Mouse (Mus musculus) forebrain, embryonic 16.5 days (tissue): Measurements from ENCODE around the gene Glp1r. TPM values are rescaled to one million over a fixed set of nuclear protein-coding genes. Genes with fewer than 3 reads are reported as not detected.
A peak's percentile ranks its signal among the peaks of the same experiment; 100 is the strongest.

ENCODE experiments used
- ATAC-seq: fragments of 200-750 bp; cut with Nextera tagmentation; 2 replicates; pipeline ENCODE4 v1.8.0; 2017; ENCODE audit warnings: mild to moderate bottlenecking, moderate library complexity
- H3K27ac ChIP-seq: fragments of 300-500 bp; sonication (generic); 2 replicates; pipeline ENCODE4 v1.5.1; 2014; ENCODE audit warnings: low read length, control low read depth
- H3K27me3 ChIP-seq: fragments of 300-500 bp; sonication (generic); replicated peaks from 2 replicates; pipeline ENCODE4 v1.6.1; 2014; ENCODE audit warnings: low read length; ENCODE audit not compliant: control insufficient read depth, insufficient read depth
- H3K36me3 ChIP-seq: fragments of 300-500 bp; sonication (generic); 2 replicates; pipeline ENCODE4 v1.6.1; 2014; ENCODE audit not compliant: control insufficient read depth, insufficient read depth
- H3K4me1 ChIP-seq: fragments of 300-500 bp; sonication (generic); replicated peaks from 2 replicates; pipeline ENCODE4 v1.6.1; 2014; ENCODE audit warnings: low read length; ENCODE audit not compliant: control insufficient read depth, insufficient read depth
- H3K4me2 ChIP-seq: fragments of 300-500 bp; sonication (generic); 2 replicates; pipeline ENCODE4 v1.6.1; 2014; ENCODE audit warnings: mild to moderate bottlenecking, low read length, control low read depth
- H3K4me3 ChIP-seq: fragments of 300-500 bp; sonication (generic); replicated peaks from 2 replicates; pipeline ENCODE4 v1.5.1; 2014; ENCODE audit warnings: mild to moderate bottlenecking, low read length, control low read depth
- H3K9ac ChIP-seq: fragments of 300-500 bp; sonication (generic); replicated peaks from 2 replicates; pipeline ENCODE4 v1.6.1; 2014; ENCODE audit warnings: low read depth, low read length, control low read depth
- H3K9me3 ChIP-seq: fragments of 300-500 bp; sonication (generic); 2 replicates; pipeline ENCODE4 v1.6.1; 2016; ENCODE audit warnings: low read length; ENCODE audit not compliant: control insufficient read depth
- WGBS: fragments of 180-500 bp; shearing (Covaris S2); extraction: QIAGEN DNeasy Blood & Tissue Kit; methylation state at CpG from one replicate; pipeline ENCODE4 v1.1.7; 2014; 5-methylcytosine and 5-hydroxymethylcytosine counted together
- microRNA-seq: library from miRNA; unstranded; fragments of <30 nt; microRNA quantifications from one replicate; pipeline ENCODE4, GENCODE M21; 2017
- polyA plus RNA-seq: library from polyadenylated mRNA; unstranded; fragments of >200 nt; fragmentation: Nextera tagmentation; extraction: Ambion mirVana; gene quantifications from 2 replicates; pipeline ENCODE4 v1.2.1, GENCODE M21; 2015

The Glp1r gene
- polyA plus RNA-seq, 1 experiment from 2014 or later, result 0.23 TPM

- WGBS, result 82% methylated on average over 6 of the region's 6 CpGs
- Histone ChIP-seq H3K4me2 (no peak overlapping the region), H3K27ac (no peak overlapping the region), H3K36me3 (no peaks in the 10 kb centered on the region), H3K27me3 (no peaks in the 10 kb centered on the region), H3K4me1 (peaks cover 8% of the 10 kb centered on the region; the same call in 1 of the 2 replicates), H3K9ac (no peak overlapping the region), H3K4me3 (no peak overlapping the region), H3K9me3 (no peaks in the 10 kb centered on the region)
- no peak for ATAC-seq
Measured at GRCm38 (mm10) chr17:30973332-30973731, 71.7 kb downstream of the Glp1r start.

- Histone ChIP-seq H3K4me3 (no peak overlapping the region), H3K9ac (no peak overlapping the region), H3K4me1 (peaks cover 4% of the 10 kb centered on the region; the same call in 1 of the 2 replicates), H3K27me3 (no peaks in the 10 kb centered on the region), H3K9me3 (no peaks in the 10 kb centered on the region), H3K36me3 (no peaks in the 10 kb centered on the region), H3K4me2 (no peak overlapping the region), H3K27ac (no peak overlapping the region)
- peak; percentile 28; the same call in 1 of the 2 replicates for ATAC-seq
- WGBS, result 55% methylated on average over 2 of the region's 2 CpGs
Measured at GRCm38 (mm10) chr17:30977290-30977689, 75.7 kb downstream of the Glp1r start.

- Histone ChIP-seq H3K27ac (no peak overlapping the region), H3K9ac (no peak overlapping the region), H3K4me2 (no peak overlapping the region), H3K4me1 (peaks cover 4% of the 10 kb centered on the region; the same call in 1 of the 2 replicates), H3K4me3 (no peak overlapping the region), H3K36me3 (no peaks in the 10 kb centered on the region), H3K27me3 (no peaks in the 10 kb centered on the region), H3K9me3 (no peaks in the 10 kb centered on the region)
- 81% methylated on average over 10 of the region's 10 CpGs for WGBS
- ATAC-seq, result no peak
Measured at GRCm38 (mm10) chr17:30978556-30978955, 76.9 kb downstream of the Glp1r start.

- Histone ChIP-seq H3K9me3 (no peaks in the 10 kb centered on the region), H3K27me3 (no peaks in the 10 kb centered on the region), H3K4me1 (no peaks in the 10 kb centered on the region), H3K4me3 (no peak overlapping the region), H3K36me3 (no peaks in the 10 kb centered on the region), H3K27ac (no peak overlapping the region), H3K4me2 (no peak overlapping the region), H3K9ac (no peak overlapping the region)
- 81% methylated on average over 4 of the region's 4 CpGs for WGBS
- ATAC-seq, result no peak
Measured at GRCm38 (mm10) chr17:30983521-30983920, 81.9 kb downstream of the Glp1r start.

GRCm38 (mm10) chr17:30990254-30990653 is 88.6 kb downstream of the Glp1r start:
- no peak for ATAC-seq
- H3K9ac ChIP-seq, result no peak overlapping the region
- H3K27me3 ChIP-seq, result no peaks in the 10 kb centered on the region
- H3K4me3 ChIP-seq, result no peak overlapping the region
- H3K27ac ChIP-seq, result no peak overlapping the region
- no peaks in the 10 kb centered on the region for H3K36me3 ChIP-seq
- no peaks in the 10 kb centered on the region for H3K9me3 ChIP-seq
- 73% methylated on average over 8 of the region's 10 CpGs for WGBS
- no peaks in the 10 kb centered on the region for H3K4me1 ChIP-seq
- H3K4me2 ChIP-seq, result no peak overlapping the region

Small RNA genes within 50 kb of the gene (microRNA-seq; reads per million reads assigned to microRNA genes)
- not detected for gene Gm24026

Other genes starting within 250 kb of the Glp1r start
- 0.04 TPM in 1 of 2 replicates, not detected in the other for gene Umodl1, start 52.8 kb downstream of the Glp1r start, polyA plus RNA-seq
- 19.3 and 20.4 TPM in 2 replicates for gene Abcg1, start 155.9 kb downstream of the Glp1r start, polyA plus RNA-seq
- gene Tff3, start 227.8 kb downstream of the Glp1r start, polyA plus RNA-seq, result not detected in 2 replicates
- gene Tff2, start 242.5 kb downstream of the Glp1r start, polyA plus RNA-seq, result not detected in 2 replicates